Mouse (Mus musculus): ENCODE data around the gene Tshz2. TPM values are rescaled to one million over a fixed set of nuclear protein-coding genes. Genes with fewer than 3 reads are reported as not detected.

Tshz2 gene
- polyA plus RNA-seq, 1 experiment, result 42.6 TPM

DNA sequence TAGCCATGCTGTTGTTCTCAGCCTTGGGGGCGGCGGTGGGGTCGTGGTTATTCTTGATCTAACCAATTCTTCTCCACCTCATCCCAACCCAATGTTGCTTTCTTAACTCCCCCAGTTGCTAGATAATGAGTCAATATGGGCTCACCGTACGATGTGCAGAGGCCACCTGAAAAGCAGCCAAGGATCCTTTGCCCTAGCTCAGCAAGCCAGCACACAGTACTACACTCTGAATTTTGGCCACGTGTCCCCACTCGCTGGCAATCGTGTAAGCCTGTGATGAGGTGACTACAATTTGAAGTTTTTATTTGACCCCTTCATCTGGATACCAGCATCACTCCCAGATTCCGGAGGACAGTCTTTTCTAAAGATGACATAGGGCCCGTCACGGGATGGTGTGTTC lies 293.2 kb downstream of the Tshz2 start:
- TF ChIP-seq POLR2A (IDR thresholded peaks at IDR 0.05; ENCODE audit: borderline replicate concordance, extremely low read depth, insufficient read depth, insufficient read length, poor library complexity, severe bottlenecking) (no peak), CTCF (IDR thresholded peaks at IDR 0.05; ENCODE audit: borderline replicate concordance, extremely low read depth, insufficient read depth, insufficient read length) (no peak)

GRCm38 (mm10) chr2:169927401-169927800 lies 294.6 kb downstream of the Tshz2 start:
- no peak for TF ChIP-seq POLR2A (IDR thresholded peaks at IDR 0.05; ENCODE audit: borderline replicate concordance, extremely low read depth, insufficient read depth, insufficient read length, poor library complexity, severe bottlenecking)
- TF ChIP-seq CTCF (IDR thresholded peaks at IDR 0.05; ENCODE audit: borderline replicate concordance, extremely low read depth, insufficient read depth, insufficient read length), result no peak

More for the DNA sequence above, 293.2 kb downstream of the Tshz2 start:
- DNase-seq (ENCODE audit: low read depth), result no peak

DNA sequence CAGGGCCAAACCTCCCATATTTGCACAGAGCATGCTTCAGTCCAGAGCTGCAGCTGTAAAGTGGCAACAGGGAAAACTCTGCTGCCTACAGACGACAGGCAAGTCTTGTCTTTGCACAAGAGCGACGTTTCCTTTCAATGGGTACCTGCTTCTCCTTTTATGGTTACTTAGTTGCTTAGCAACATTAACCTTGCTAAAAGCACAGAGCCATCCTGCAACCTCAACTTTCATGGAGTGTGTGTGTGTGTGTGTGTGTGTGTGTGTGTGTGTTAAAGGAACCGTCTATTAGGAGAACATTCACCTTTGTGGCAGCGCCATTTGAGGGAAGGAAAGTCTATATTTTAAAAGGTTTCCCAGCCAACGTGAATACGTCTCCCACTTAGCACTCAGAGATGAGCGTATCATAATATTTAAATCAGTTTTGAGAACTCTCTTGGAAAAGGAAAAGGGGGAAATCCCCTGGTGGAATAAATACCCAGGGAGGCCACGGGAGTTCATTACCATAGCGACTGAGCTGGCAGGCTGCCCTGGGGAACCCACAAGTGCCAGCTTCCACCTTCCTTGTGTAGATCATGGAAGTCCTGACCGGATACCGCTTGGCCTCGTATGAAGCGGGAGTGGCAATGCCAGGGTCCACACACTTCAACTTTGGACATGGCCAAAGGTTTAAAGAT lies 295.8 kb downstream of the Tshz2 start:
- peak; percentile 71 for DNase-seq (ENCODE audit: low read depth)

More at GRCm38 (mm10) chr2:169927401-169927800, 294.6 kb downstream of the Tshz2 start:
- DNase-seq (ENCODE audit: low read depth), result no peak

GRCm38 (mm10) chr2:169929540-169930497 lies 297.0 kb downstream of the Tshz2 start:
- peak; percentile 94 for DNase-seq (ENCODE audit: low read depth)
- TF ChIP-seq CTCF (IDR thresholded peaks at IDR 0.05; ENCODE audit: borderline replicate concordance, extremely low read depth, insufficient read depth, insufficient read length) (no peak), POLR2A (IDR thresholded peaks at IDR 0.05; ENCODE audit: borderline replicate concordance, extremely low read depth, insufficient read depth, insufficient read length, poor library complexity, severe bottlenecking) (no peak)

More for the DNA sequence above, 295.8 kb downstream of the Tshz2 start:
- no peak for TF ChIP-seq CTCF (IDR thresholded peaks at IDR 0.05; ENCODE audit: borderline replicate concordance, extremely low read depth, insufficient read depth, insufficient read length)
- TF ChIP-seq POLR2A (IDR thresholded peaks at IDR 0.05; ENCODE audit: borderline replicate concordance, extremely low read depth, insufficient read depth, insufficient read length, poor library complexity, severe bottlenecking), result no peak

- DNase-seq (ENCODE audit: low read depth), result no peak
- TF ChIP-seq POLR2A (IDR thresholded peaks at IDR 0.05; ENCODE audit: borderline replicate concordance, extremely low read depth, insufficient read depth, insufficient read length, poor library complexity, severe bottlenecking) (no peak), CTCF (IDR thresholded peaks at IDR 0.05; ENCODE audit: borderline replicate concordance, extremely low read depth, insufficient read depth, insufficient read length) (no peak)
These were observed 302.8 kb downstream of the Tshz2 start for GRCm38 (mm10) chr2:169935642-169936041.

GRCm38 (mm10) chr2:169940297-169941142 lies 307.7 kb downstream of the Tshz2 start:
- DNase-seq (ENCODE audit: low read depth), result peak; percentile 18

GRCm38 (mm10) chr2:169943727-169944126 lies 310.9 kb downstream of the Tshz2 start:
- DNase-seq (ENCODE audit: low read depth), result peak; percentile 53
- TF ChIP-seq POLR2A (IDR thresholded peaks at IDR 0.05; ENCODE audit: borderline replicate concordance, extremely low read depth, insufficient read depth, insufficient read length, poor library complexity, severe bottlenecking), result no peak
- TF ChIP-seq CTCF (IDR thresholded peaks at IDR 0.05; ENCODE audit: borderline replicate concordance, extremely low read depth, insufficient read depth, insufficient read length), result no peak

More at GRCm38 (mm10) chr2:169940297-169941142, 307.7 kb downstream of the Tshz2 start:
- TF ChIP-seq POLR2A (IDR thresholded peaks at IDR 0.05; ENCODE audit: borderline replicate concordance, extremely low read depth, insufficient read depth, insufficient read length, poor library complexity, severe bottlenecking), result no peak
- no peak for TF ChIP-seq CTCF (IDR thresholded peaks at IDR 0.05; ENCODE audit: borderline replicate concordance, extremely low read depth, insufficient read depth, insufficient read length)

DNA sequence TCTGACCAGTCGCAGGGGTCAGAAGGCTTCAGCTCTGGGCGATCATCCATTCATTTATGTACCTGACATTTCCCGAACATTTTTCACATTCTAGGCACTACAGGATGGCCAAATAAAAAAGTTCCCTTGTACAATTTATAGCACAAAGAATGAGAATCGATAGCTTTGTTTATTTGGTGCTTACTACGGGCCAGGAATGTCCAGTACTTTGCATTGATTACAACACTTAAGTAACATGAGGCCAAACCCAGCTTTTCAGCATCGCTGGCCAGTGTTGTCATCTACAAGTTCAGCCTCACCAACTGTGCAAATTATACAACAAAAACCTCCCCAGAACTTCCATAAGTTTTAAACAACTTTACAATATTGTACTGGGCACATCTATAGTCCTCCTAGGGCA lies 315.3 kb downstream of the Tshz2 start:
- DNase-seq (ENCODE audit: low read depth), result no peak
- no peak for TF ChIP-seq POLR2A (IDR thresholded peaks at IDR 0.05; ENCODE audit: borderline replicate concordance, extremely low read depth, insufficient read depth, insufficient read length, poor library complexity, severe bottlenecking)
- TF ChIP-seq CTCF (IDR thresholded peaks at IDR 0.05; ENCODE audit: borderline replicate concordance, extremely low read depth, insufficient read depth, insufficient read length), result no peak

GRCm38 (mm10) chr2:169951041-169951440 lies 318.2 kb downstream of the Tshz2 start:
- TF ChIP-seq POLR2A (IDR thresholded peaks at IDR 0.05; ENCODE audit: borderline replicate concordance, extremely low read depth, insufficient read depth, insufficient read length, poor library complexity, severe bottlenecking), result no peak
- TF ChIP-seq CTCF (IDR thresholded peaks at IDR 0.05; ENCODE audit: borderline replicate concordance, extremely low read depth, insufficient read depth, insufficient read length), result no peak
- peak; percentile 18 for DNase-seq (ENCODE audit: low read depth)

DNA sequence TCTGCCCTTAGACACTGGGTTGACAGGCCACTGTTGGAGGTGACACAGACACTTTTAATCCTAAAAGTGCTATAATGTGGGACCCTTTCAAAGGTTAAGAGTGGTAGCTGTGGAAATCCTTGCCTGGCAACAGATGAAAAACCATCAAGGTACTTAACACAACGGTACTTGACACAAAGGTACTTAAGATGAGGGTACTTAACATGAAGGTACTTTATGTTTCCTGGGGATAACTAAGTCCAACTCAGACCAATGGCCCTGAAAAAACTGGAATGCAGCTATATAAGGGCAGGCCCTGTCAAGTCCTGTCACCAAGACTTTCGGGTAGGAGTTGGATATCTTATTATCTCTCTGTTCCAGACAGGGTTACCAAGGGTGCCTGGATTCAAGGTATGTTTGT lies 320.2 kb downstream of the Tshz2 start:
- no peak for TF ChIP-seq POLR2A (IDR thresholded peaks at IDR 0.05; ENCODE audit: borderline replicate concordance, extremely low read depth, insufficient read depth, insufficient read length, poor library complexity, severe bottlenecking)
- TF ChIP-seq CTCF (IDR thresholded peaks at IDR 0.05; ENCODE audit: borderline replicate concordance, extremely low read depth, insufficient read depth, insufficient read length), result no peak

More for the DNA sequence above, 320.2 kb downstream of the Tshz2 start:
- DNase-seq (ENCODE audit: low read depth), result no peak
